In the genomic region with DNA sequence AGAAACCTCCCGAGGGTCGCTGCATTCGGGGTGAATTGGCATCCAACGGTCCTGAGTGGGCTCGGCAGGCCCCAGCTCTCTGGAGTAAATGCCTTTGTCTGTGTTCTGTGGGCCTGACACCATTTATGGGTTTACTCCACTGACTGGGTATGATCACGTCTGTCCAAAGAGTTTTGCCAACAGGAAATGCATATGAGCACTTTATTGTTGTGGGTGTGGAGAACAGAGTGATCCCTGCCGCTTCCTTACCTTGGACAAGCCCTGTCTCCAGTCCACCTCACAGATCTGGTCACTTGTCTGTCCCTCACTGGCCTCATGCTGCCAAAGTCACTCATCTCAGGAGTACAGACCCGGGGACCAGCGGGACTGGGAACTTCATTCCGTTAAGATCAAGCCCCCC, we compare ENCODE assay signal across 10 mouse cellular contexts.
DNase-seq lines count a peak whose midpoint lies in the region; ATAC-seq and TF ChIP-seq lines count a peak whose summit lies in the region.
"Had no signal": no experiment of that assay in that cellular context is flagged by ENCODE, and none has a peak within 500 bp of the region (broad histone marks: within the 10 kb centered on the region; RNA-seq: fewer than 3 reads in every experiment).

No protein-coding gene starts in this region.

- H3K27ac ChIP-seq in heart, adult 2 months, result peak overlapping the region; percentile 65
- H3K27ac ChIP-seq in lung, embryonic 14.5 days (ENCODE audit: low read depth), result peak overlapping the region; percentile 24; the same call in 1 of the 2 replicates
- peak overlapping the region; percentile 25; the same call in 1 of the 2 replicates for H3K27ac ChIP-seq in hindbrain, embryonic 12.5 days
- peak overlapping the region; percentile 54; the same call in 1 of the 2 replicates for H3K27ac ChIP-seq in midbrain, embryonic 15.5 days

- no peak overlapping the region for H3K4me2 ChIP-seq in lung, embryonic 14.5 days
- no peak overlapping the region for H3K4me2 ChIP-seq in hindbrain, embryonic 12.5 days (replicated peaks)
- H3K4me2 ChIP-seq in midbrain, embryonic 15.5 days, result no peak overlapping the region

- intact Hi-C loops in heart, adult 2 months (cut with DNase I), result no loop called here
- intact Hi-C loops in heart, postnatal 10 days (cut with DNase I), result no loop called here

- H3K4me3 ChIP-seq in heart, adult 2 months, result no peak overlapping the region
- no peak overlapping the region for H3K4me3 ChIP-seq in lung, embryonic 14.5 days (ENCODE audit: low read depth, low read length)
- no peak overlapping the region for H3K4me3 ChIP-seq in hindbrain, embryonic 12.5 days
- no peak overlapping the region for H3K4me3 ChIP-seq in midbrain, embryonic 15.5 days

- no peak for TF ChIP-seq POLR2A in heart, adult 2 months (IDR thresholded peaks at IDR 0.05; ENCODE audit: insufficient read depth, low read depth, low read length)

- H3K4me1 ChIP-seq in heart, adult 2 months (ENCODE audit: control insufficient read depth, insufficient read depth, low read length), result peaks cover 20% of the 10 kb centered on the region
- H3K4me1 ChIP-seq in lung, embryonic 14.5 days (ENCODE audit: insufficient read depth), result peaks cover 17% of the 10 kb centered on the region
- H3K4me1 ChIP-seq in hindbrain, embryonic 12.5 days, result peaks cover 23% of the 10 kb centered on the region
- peaks cover 17% of the 10 kb centered on the region for H3K4me1 ChIP-seq in midbrain, embryonic 15.5 days

- H3K27me3 ChIP-seq in heart, adult 2 months (ENCODE audit: control insufficient read depth, insufficient read depth, low read length), result no peaks in the 10 kb centered on the region
- no peaks in the 10 kb centered on the region for H3K27me3 ChIP-seq in lung, embryonic 14.5 days (ENCODE audit: insufficient read depth, low read length)
- 0 out of 2 replicates have a peak, but pooled peaks cover 3% of the 10 kb centered on the region for H3K27me3 ChIP-seq in hindbrain, embryonic 12.5 days
- H3K27me3 ChIP-seq in midbrain, embryonic 15.5 days (replicated peaks), result no peaks in the 10 kb centered on the region

- ATAC-seq in lung, embryonic 14.5 days (ENCODE audit: insufficient read depth), result no peak
- no peak for ATAC-seq in hindbrain, embryonic 12.5 days (ENCODE audit: low FRiP score)
- ATAC-seq in midbrain, embryonic 15.5 days (replicated peaks), result no peak

- TF ChIP-seq CTCF in heart, adult 2 months (IDR thresholded peaks at IDR 0.05), result no peak
- TF ChIP-seq CTCF in lung, embryonic 14.5 days (IDR thresholded peaks at IDR 0.05; ENCODE audit: low read depth), result no peak

- TF ChIP-seq EP300 in heart, adult 2 months (IDR thresholded peaks at IDR 0.05; ENCODE audit: insufficient read depth, low read depth, low read length), result no peak

- 82% methylated on average over 10 of the region's 10 CpGs for WGBS in heart, adult 2 months
- 73% methylated on average over 10 of the region's 10 CpGs for WGBS in lung, embryonic 14.5 days
- 86% methylated on average over 10 of the region's 10 CpGs for WGBS in hindbrain, embryonic 12.5 days
- WGBS in midbrain, embryonic 15.5 days, result 84% methylated on average over 10 of the region's 10 CpGs

- H3K79me2 ChIP-seq in heart, adult 2 months (replicated peaks; ENCODE audit: control insufficient read depth, insufficient read depth, low read length), result no peaks in the 10 kb centered on the region

- H3K36me3 ChIP-seq in heart, adult 2 months (ENCODE audit: control insufficient read depth, insufficient read depth, low read length), result no peaks in the 10 kb centered on the region; the same call in 1 of the 2 replicates
- H3K36me3 ChIP-seq in lung, embryonic 14.5 days (ENCODE audit: insufficient read depth), result no peaks in the 10 kb centered on the region
- no peaks in the 10 kb centered on the region for H3K36me3 ChIP-seq in hindbrain, embryonic 12.5 days
- H3K36me3 ChIP-seq in midbrain, embryonic 15.5 days (replicated peaks), result no peaks in the 10 kb centered on the region

- no peak for DNase-seq in heart, adult 2 months
- DNase-seq in heart, postnatal 10 days, result no peak
- no peak for DNase-seq in lung, embryonic 14.5 days
- DNase-seq in lung, postnatal 4 days, result no peak
- no peak for DNase-seq in testis, postnatal 14 days (ENCODE audit: low spot score)
- DNase-seq in layer of hippocampus, adult 8-10 months (ENCODE audit: low spot score in 2 of 2), result no peak
- DNase-seq: lung, adult 2 months; thymus, postnatal 4 days had no signal

- H3K9ac ChIP-seq in heart, adult 2 months (ENCODE audit: low read depth, low read length), result no peak overlapping the region
- no peak overlapping the region for H3K9ac ChIP-seq in lung, embryonic 14.5 days
- H3K9ac ChIP-seq in hindbrain, embryonic 12.5 days, result no peak overlapping the region
- H3K9ac ChIP-seq in midbrain, embryonic 15.5 days, result no peak overlapping the region

- H3K9me3 ChIP-seq in lung, embryonic 14.5 days (ENCODE audit: low read depth, low read length), result no peaks in the 10 kb centered on the region
- H3K9me3 ChIP-seq in hindbrain, embryonic 12.5 days (replicated peaks), result no peaks in the 10 kb centered on the region
- H3K9me3 ChIP-seq in midbrain, embryonic 15.5 days, result no peaks in the 10 kb centered on the region
